Mouse (Mus musculus) c-Kit-positive CD71-positive TER-119-positive erythroid progenitor cells, embryonic 14.5 days (primary cell): ENCODE measurements around the gene Gm14305.
"Not testable (repeated sequence)": the region's sequence is repeated elsewhere in the genome, so short reads cannot be mapped to it uniquely, and the experiment has no call there.

Experiments
- DNase-seq: peaks from one replicate; pipeline ENCODE4 v3.0.0-alpha.2; 2013; ENCODE audit warnings: low spot score

Gm14305 gene

DNA sequence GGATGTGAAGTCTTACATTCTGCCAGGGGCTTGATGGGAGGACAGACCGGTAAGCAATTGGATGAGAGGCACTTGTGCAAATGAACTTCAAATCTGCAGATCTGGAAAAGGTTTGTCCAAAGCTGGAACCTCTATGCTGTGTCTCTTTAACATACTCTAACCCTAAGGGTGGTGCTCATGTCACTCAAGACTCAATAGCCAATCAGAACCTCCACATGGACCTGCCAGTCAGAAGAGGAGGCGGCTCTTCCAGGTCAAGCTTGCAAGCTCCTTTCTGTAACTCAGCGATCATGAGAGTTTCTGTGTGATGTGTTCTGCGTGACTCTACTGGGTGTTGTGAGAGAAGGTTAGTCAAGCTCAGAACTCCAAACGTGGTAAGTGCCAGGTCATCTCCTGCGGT is at the start of gene Gm14305:
Gene Gm14305 (plus strand): TSS at position 278 of the 400 bp plus-strand sequence.
- not testable (repeated sequence) for DNase-seq

DNA sequence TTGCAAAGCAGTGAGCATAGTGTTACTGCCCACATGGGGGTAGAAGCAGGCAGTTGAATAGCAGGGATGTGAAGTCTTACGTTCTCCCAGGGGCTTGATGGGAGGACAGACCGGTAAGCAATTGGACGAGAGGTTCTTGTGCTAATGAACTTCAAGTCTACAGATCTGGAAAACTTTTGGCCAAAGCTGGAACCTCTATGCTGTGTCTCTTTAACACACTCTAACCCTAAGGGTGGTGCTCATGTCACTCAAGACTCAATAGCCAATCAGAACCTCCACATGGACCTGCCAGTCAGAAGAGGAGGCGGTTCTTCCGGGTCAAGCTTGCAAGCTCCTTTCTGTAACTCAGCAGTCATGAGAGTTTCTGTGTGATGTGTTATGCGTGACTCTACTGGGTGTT is 37.9 kb upstream of the Gm14305 start, which contains the start of gene Zfp973:
Gene Zfp973 (plus strand): TSS at position 301 of the 400 bp plus-strand sequence.
- DNase-seq: not testable (repeated sequence)
